Mouse (Mus musculus) spleen, adult 2 months (tissue): ENCODE measurements at regions not wholly inside any gene's neighbourhood (a gene's known extent, or its start where the extent isn't known, plus 50 kb on each side); places are given as distances from the start of the nearest gene placed in this dataset.

Experiments used
- DNase-seq, 2 experiments: peaks; one replicate each; pipeline versions ENCODE4 v3.0.0 to v3.0.0-alpha.2; 2012 to 2021; ENCODE audit warnings: low spot score in 2 of 2, low read depth in 1 of 2
- H3K27ac ChIP-seq: fragments of 200-500 bp; 2 replicates; pipeline ENCODE4 v1.5.1; 2012; ENCODE audit warnings: low read length, inconsistent platforms; ENCODE audit not compliant: insufficient read depth
- H3K27me3 ChIP-seq: fragments of 200-500 bp; 2 replicates; pipeline ENCODE4 v1.6.1; 2012; ENCODE audit warnings: mild to moderate bottlenecking, moderate library complexity, low read length, inconsistent platforms; ENCODE audit not compliant: control insufficient read depth, insufficient read depth
- H3K36me3 ChIP-seq: fragments of 200-500 bp; 2 replicates; pipeline ENCODE4 v1.6.1; 2012; ENCODE audit warnings: mild to moderate bottlenecking, low read length, inconsistent platforms; ENCODE audit not compliant: control insufficient read depth, insufficient read depth
- H3K4me1 ChIP-seq: fragments of 200-500 bp; 2 replicates; pipeline ENCODE4 v1.6.1; 2011; ENCODE audit warnings: inconsistent platforms; ENCODE audit not compliant: control insufficient read depth, insufficient read depth, insufficient read length
- H3K4me3 ChIP-seq: fragments of 200-500 bp; 2 replicates; pipeline ENCODE4 v1.5.1; 2011; ENCODE audit warnings: mild to moderate bottlenecking, inconsistent platforms; ENCODE audit not compliant: insufficient read depth, insufficient read length; ENCODE audit errors: extremely low read depth
- CTCF ChIP-seq: fragments of 200-500 bp; IDR thresholded peaks from 2 replicates; pipeline ENCODE4 v1.5.1; 2011; ENCODE audit warnings: mild to moderate bottlenecking, inconsistent platforms; ENCODE audit not compliant: insufficient read depth, insufficient read length, insufficient replicate concordance; ENCODE audit errors: extremely low read depth
- POLR2A ChIP-seq: fragments of 200-500 bp; IDR thresholded peaks from 2 replicates; pipeline ENCODE4 v1.6.1; 2011; ENCODE audit warnings: low read depth, low read length, inconsistent platforms
- WGBS: fragments of 180-500 bp; shearing (Covaris S2); methylation state at CpG from one replicate; pipeline ENCODE4 v1.1.7; 2018; 5-methylcytosine and 5-hydroxymethylcytosine counted together

DNA sequence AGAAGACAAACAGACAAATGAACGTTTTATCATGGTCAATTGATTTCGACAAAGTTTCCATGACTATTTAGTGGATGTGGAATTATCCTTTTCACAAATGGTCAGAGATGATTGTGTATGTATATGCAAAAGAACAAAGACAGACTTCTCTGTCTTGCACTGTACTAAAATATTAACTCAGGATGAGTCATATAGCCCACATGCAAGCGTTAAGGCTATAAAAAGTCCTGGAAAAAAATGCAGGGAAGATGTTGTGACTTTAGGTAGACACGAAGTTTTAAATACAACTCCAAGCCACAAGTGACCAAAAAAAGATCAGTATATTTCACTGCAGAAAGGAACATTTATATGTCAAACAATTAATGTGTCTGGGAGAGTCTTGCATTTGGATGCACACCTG, 353.6 kb downstream of the Adam3 start:
- H3K4me3 ChIP-seq, result no peak overlapping the region
- H3K4me1 ChIP-seq, result no peaks in the 10 kb centered on the region
- 77% methylated on average over 4 of the region's 4 CpGs for WGBS
- H3K27ac ChIP-seq, result no peak overlapping the region
- DNase-seq, result no peak
- no peaks in the 10 kb centered on the region for H3K36me3 ChIP-seq
- TF ChIP-seq POLR2A (no peak), CTCF (no peak)
- H3K27me3 ChIP-seq, result no peaks in the 10 kb centered on the region

DNA sequence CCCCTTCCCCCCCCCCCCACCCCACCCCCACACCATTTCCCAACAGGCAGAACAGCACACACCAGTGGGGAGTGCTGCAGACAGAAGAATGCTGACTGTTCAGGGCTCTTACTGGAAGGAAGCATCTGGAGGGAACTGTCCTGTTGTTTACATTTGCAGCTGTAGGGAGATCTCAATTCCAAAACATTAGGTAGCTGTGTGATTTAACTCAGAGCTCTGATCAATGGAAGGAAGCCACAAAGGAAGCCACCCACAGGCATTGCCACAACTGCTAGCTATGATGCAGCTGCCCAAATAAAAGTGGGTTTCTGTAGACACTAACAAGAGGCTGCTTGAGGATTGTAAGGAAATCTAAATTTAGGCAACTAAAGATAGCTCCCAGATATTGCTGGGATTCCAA, 359.7 kb downstream of the Adam3 start:
- no peak for DNase-seq
- Histone ChIP-seq H3K27ac (no peak overlapping the region), H3K4me1 (no peaks in the 10 kb centered on the region), H3K36me3 (no peaks in the 10 kb centered on the region), H3K27me3 (no peaks in the 10 kb centered on the region), H3K4me3 (no peak overlapping the region)
- TF ChIP-seq CTCF, result no peak

DNA sequence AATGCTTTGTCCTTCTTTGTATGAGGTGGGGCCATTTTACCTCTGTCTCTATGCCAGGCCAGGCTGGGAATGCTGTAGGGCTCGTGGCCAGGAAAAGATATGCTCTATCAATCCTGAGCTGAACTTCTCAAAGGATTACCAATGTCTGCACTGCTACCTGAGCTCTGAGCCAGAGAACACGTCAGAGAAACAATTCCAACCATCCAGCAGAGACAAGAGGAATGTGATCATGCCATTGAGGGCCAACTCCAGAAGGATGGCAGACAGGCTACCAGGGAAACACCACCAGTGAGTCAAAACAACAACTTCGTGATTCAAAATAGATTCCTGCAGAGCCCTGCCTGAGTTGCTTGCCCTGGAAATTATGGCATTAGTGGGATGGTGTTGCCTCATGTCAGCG, 361.0 kb downstream of the Adam3 start:
- 84% methylated on average over 4 of the region's 4 CpGs for WGBS
- H3K4me3 ChIP-seq, result no peak overlapping the region
- H3K4me1 ChIP-seq, result no peaks in the 10 kb centered on the region
- no peaks in the 10 kb centered on the region for H3K36me3 ChIP-seq
- H3K27me3 ChIP-seq, result no peaks in the 10 kb centered on the region
- no peak overlapping the region for H3K27ac ChIP-seq
- no peak for TF ChIP-seq POLR2A
- TF ChIP-seq CTCF, result no peak
- no peak for DNase-seq

DNA sequence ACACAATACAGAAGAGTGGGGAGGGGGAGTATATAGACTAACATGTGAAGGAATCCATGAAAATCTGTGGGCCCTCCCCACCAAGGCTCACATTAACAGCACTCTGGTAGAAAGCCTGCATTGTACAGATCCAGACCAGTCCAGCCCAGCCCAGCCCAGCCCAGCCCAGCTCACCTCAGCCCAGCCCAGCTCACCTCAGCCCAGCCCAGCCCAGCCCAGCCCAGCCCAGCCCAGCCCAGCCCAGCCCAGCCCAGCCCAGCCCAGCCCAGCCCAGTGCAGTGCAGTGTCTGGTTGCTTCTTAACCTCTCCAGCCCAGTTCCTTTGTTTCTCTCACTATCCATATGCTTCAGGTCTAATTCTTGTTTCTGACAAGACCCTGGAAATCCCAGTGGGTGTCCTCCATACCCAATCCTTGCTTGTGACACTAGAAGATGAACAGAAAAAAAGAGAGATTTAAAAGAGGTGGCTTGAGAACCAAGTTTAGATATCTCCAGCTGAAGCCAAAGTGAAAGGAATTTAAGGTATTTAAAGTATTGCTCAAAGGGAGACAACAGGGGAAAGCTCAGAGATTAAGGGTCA, 366.5 kb downstream of the Adam3 start:
- no peaks in the 10 kb centered on the region for H3K4me1 ChIP-seq
- no peaks in the 10 kb centered on the region for H3K27me3 ChIP-seq
- no peak overlapping the region for H3K4me3 ChIP-seq
- no peak for DNase-seq
- H3K36me3 ChIP-seq, result no peaks in the 10 kb centered on the region
- H3K27ac ChIP-seq, result no peak overlapping the region
- TF ChIP-seq POLR2A (no peak), CTCF (no peak)

DNA sequence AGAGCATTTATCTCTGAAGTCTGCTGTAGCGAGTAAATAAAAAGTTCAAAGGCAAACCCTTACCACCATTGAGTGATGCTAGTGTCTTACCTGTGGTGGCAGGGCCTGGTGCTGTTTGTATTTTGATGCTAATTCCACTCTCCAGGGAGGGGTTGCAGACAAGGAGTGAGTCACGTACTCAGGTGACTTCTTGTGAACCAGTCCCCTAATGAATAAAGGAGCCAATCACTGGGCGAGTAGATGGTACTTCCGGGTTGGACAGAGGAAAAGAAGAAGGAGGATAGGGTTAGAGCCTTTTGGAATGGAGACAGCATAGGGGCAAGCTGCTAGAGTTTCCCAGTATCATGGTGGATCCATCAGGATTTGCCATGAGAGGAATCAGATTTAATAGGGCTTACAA, 370.5 kb downstream of the Adam3 start:
- Histone ChIP-seq H3K4me3 (no peak overlapping the region), H3K4me1 (no peaks in the 10 kb centered on the region), H3K27me3 (no peaks in the 10 kb centered on the region), H3K36me3 (no peaks in the 10 kb centered on the region), H3K27ac (no peak overlapping the region)
- no peak for TF ChIP-seq POLR2A
- TF ChIP-seq CTCF, result no peak
- WGBS, result 90% methylated on average over 4 of the region's 4 CpGs
- DNase-seq, result no peak

DNA sequence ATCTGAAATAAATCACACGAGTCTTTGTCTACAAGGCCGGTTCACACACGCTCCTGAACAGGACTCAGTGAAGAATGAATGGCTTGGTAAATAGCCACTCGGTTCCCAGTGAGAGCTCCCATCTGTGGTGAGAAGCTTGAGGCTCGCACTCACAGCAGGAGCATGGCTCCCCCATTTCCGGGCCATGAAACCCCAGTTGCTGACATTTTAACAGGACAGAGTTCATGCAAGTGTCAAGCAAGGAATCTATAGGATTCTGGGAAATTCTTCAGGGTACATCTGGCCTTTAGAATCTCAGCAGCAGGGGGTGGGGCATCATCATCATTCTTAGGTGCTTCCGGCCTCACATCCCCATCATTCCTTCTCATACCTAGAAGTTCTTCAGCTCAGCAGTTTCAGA, 371.8 kb downstream of the Adam3 start:
- H3K4me3 ChIP-seq, result no peak overlapping the region
- TF ChIP-seq POLR2A (no peak), CTCF (no peak)
- no peaks in the 10 kb centered on the region for H3K36me3 ChIP-seq
- no peak overlapping the region for H3K27ac ChIP-seq
- no peaks in the 10 kb centered on the region for H3K4me1 ChIP-seq
- no peak for DNase-seq
- H3K27me3 ChIP-seq, result no peaks in the 10 kb centered on the region
- 87% methylated on average over 7 of the region's 7 CpGs for WGBS

DNA sequence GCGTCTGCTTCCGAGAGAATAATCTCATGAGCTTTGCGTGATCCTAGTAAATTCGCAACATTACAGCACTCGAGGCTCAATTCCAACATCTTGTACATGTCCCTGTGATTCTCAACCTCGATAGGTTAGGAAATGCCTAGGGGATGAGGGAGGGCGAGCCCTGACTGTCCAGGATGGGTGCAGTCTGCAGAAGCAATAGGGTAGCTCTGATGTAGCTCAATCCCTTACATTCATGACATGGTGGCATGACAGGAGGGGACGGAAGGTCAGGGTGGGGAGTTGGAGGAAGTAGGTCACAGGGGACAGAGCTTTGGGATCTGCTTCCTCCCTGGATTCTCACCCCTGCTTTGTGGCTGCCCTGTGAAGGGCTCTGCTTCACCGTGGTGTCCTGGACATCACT, 373.3 kb downstream of the Adam3 start:
- 77% methylated on average over 9 of the region's 9 CpGs for WGBS
- DNase-seq, result no peak
- Histone ChIP-seq H3K27ac (no peak overlapping the region), H3K36me3 (no peaks in the 10 kb centered on the region), H3K4me1 (no peaks in the 10 kb centered on the region), H3K27me3 (no peaks in the 10 kb centered on the region), H3K4me3 (no peak overlapping the region)
- no peak for TF ChIP-seq POLR2A
- TF ChIP-seq CTCF, result no peak
